Mouse (Mus musculus) CD8-positive naive resting alpha-beta T cell, adult 57 days (primary cell): ENCODE results near the gene Smim14. TPM values are rescaled to one million over a fixed set of nuclear protein-coding genes. Genes with fewer than 3 reads are reported as not detected.

Source experiments
- total RNA-seq: library from RNA; stranded (reverse); gene quantifications from one replicate; pipeline ENCODE4 v1.2.4, GENCODE M21; 2023

The Smim14 gene
- 112 TPM for total RNA-seq

DNA sequence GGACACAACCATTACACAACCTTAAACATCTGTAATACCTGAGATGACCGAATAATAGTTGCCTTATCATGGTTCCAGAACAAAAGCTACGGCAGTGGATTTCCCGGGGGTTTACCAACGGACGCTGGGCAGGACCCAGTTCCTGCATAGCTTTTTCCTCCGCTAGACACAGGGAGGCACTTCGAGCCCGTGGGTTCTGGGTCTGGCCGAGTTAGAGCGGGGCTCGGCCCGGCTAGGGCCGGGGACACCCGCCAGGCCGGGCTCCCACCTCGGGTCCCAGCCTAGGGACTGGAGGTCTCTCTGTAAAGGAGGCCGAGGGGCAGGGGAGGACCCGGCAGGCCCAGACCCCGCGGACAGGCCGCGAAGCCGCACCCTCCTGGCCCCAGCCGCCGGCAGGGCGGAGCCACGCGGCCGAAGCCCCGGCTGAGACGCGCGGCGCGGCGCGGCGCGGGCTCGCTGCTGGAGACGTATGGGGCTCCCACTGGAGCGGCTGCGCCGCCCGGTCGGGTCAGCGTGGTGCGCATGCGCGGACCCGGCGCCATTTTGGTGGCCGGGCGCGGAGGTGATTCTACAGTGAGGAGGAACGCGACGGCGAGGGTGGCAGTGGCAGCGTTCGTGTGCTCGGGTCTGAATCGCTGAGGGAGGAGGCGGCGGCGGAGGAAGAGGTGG lies at the start of gene Smim14, which contains the start of gene Ube2k:
Gene Smim14, minus strand, starts transcription at position 434 of the 669 bp plus-strand sequence.
Gene Ube2k, plus strand, starts transcription at position 483 of the 669 bp plus-strand sequence.

DNA sequence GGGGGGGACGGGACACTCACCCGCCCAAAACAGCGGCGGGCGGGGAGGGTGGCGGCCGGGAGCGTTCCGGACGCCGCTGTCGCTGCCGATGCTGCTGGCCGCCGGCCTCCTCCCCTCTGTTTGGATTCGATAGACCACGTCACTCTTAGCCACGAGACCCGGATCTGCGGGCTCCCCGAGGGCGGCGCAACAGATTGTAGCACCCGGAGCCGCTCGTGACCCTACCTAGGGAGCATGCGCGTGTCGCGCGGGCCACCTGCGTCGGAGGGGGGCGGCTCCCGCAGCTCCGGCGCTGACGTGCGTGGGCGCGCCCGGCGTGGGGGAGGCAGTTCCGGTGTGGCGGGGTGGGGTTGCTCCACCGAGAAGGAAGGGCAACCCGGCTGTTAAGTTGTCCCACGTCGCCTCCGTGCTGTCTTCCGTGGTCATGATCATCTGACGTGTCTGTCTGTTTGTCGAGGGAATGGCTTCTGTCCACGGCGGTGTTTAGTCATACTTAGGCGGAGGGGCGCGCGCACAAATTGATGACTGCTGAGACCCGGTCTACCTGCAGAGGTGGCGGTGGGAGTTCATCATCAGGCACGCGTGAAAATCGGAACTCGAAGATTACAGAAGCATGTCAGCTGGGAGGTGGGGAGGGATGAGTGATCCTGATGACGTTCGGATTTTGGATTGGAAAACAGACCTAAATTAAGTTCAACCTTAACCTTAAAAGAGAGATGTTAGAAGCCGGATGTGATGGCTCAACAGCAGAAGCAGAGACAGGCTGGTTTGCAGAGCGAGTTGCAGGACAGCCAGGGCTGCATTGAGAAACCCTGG lies 44.1 kb downstream of the Smim14 start, which contains the start of gene Gm43552:
Gene Gm43552, minus strand, starts transcription at position 118 of the 816 bp plus-strand sequence.

DNA sequence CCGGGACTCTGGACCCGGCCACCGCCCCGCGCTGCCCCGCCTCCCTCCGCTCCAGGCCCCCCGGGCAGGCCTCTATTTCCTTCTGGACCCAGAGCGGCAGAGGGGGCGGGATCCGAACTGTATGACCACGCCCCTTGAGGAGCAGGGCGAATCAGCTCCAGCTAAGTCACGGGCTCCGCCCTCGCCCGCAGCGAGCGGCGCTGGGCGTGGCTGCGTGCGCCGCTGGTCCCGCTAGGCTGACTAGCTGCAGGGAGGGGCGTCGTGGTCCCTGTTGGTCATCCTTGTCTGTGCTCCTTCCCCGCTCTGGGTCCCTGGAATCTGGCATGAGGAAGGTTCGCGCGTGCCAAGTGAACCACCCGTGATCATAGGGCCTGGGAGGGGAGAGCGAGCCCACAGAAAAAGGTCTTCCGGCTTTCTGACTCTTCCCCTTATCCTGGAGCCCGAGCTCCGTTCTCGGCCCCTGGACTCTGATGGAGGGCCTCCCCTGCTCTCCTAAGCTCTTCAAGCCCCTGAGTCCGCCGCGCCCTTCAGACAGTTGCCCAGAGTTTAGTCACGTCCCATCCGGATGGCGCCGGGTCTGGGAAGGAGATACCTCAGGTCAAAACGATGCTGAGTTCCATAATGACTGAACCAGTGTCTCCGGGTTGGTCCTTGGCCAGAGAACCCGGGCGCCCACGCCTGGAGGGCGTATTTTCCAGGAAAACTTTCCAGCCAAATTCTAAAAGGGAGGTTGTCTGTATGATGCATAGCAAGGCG lies 101.0 kb downstream of the Smim14 start, which contains the start of gene Ugdh:
Gene Ugdh, minus strand, starts transcription at position 144 of the 756 bp plus-strand sequence.

Other genes starting within 250 kb of the Smim14 start
- 50.0 TPM for gene Rfc1, start 201.5 kb downstream of the Smim14 start, total RNA-seq
- gene Klb, start 188.9 kb downstream of the Smim14 start, total RNA-seq, result not detected
- gene Rpl9, start 145.7 kb downstream of the Smim14 start, total RNA-seq, result 2,939 TPM
- gene Lias, start 145.7 kb downstream of the Smim14 start, total RNA-seq, result 35.5 TPM
- 24.5 TPM for gene Ugdh, start 101.2 kb downstream of the Smim14 start, total RNA-seq
- not detected for gene Gm43552, start 44.4 kb downstream of the Smim14 start, total RNA-seq
- gene Ube2k, start within 50 bp of the Smim14 start, total RNA-seq, result 71.2 TPM
- gene Pds5a, start 161.1 kb upstream of the Smim14 start, total RNA-seq, result 243 TPM
- gene N4bp2, start 226.3 kb upstream of the Smim14 start, total RNA-seq, result 73.7 TPM